Mouse (Mus musculus) hindbrain, embryonic 16.5 days (tissue): ENCODE measurements around the gene Tmem151a. TPM values are rescaled to one million over a fixed set of nuclear protein-coding genes. Genes with fewer than 3 reads are reported as not detected.

Experiments
- ATAC-seq: fragments of 200-750 bp; cut with Nextera tagmentation; 2 replicates; pipeline ENCODE4 v1.8.0; 2017; ENCODE audit warnings: moderate TSS enrichment, moderate library complexity
- H3K27ac ChIP-seq: fragments of 300-500 bp; sonication (generic); 2 replicates; pipeline ENCODE4 v1.5.1; 2014; ENCODE audit warnings: low read depth, mild to moderate bottlenecking, control low read depth, low read length, moderate library complexity
- H3K27me3 ChIP-seq: fragments of 300-500 bp; sonication (generic); replicated peaks from 2 replicates; pipeline ENCODE4 v1.6.1; 2014; ENCODE audit warnings: low read length; ENCODE audit not compliant: control insufficient read depth, insufficient read depth
- H3K36me3 ChIP-seq: fragments of 300-500 bp; sonication (generic); 2 replicates; pipeline ENCODE4 v1.6.1; 2014; ENCODE audit warnings: mild to moderate bottlenecking, low read length, moderate library complexity, mixed read lengths; ENCODE audit not compliant: control insufficient read depth, insufficient read depth
- H3K4me1 ChIP-seq: fragments of 300-500 bp; sonication (generic); 2 replicates; pipeline ENCODE4 v1.6.1; 2014; ENCODE audit warnings: low read depth, low read length; ENCODE audit not compliant: control insufficient read depth, insufficient read depth
- H3K4me2 ChIP-seq: fragments of 300-500 bp; sonication (generic); 2 replicates; pipeline ENCODE4 v1.6.1; 2014; ENCODE audit warnings: mild to moderate bottlenecking, low read length, control low read depth, moderate library complexity
- H3K4me3 ChIP-seq: fragments of 300-500 bp; sonication (generic); 2 replicates; pipeline ENCODE4 v1.5.1; 2014; ENCODE audit warnings: mild to moderate bottlenecking, low read length, control low read depth, moderate library complexity
- H3K9ac ChIP-seq: fragments of 300-500 bp; sonication (generic); 2 replicates; pipeline ENCODE4 v1.6.1; 2014; ENCODE audit warnings: low read depth, mild to moderate bottlenecking, control low read depth, low read length, moderate library complexity
- H3K9me3 ChIP-seq: fragments of 300-500 bp; sonication (generic); 2 replicates; pipeline ENCODE4 v1.6.1; 2014; ENCODE audit warnings: mild to moderate bottlenecking, low read length, moderate library complexity; ENCODE audit not compliant: control insufficient read depth
- WGBS: fragments of 180-500 bp; shearing (Covaris S2); extraction: QIAGEN DNeasy Blood & Tissue Kit; methylation state at CpG from one replicate; pipeline ENCODE4 v1.1.7; 2014; 5-methylcytosine and 5-hydroxymethylcytosine counted together
- polyA plus RNA-seq: library from polyadenylated mRNA; unstranded; fragments of >200 nt; fragmentation: Nextera tagmentation; extraction: Ambion mirVana; gene quantifications from 2 replicates; pipeline ENCODE4 v1.2.1, GENCODE M21; 2015

Gene Tmem151a
- polyA plus RNA-seq, 1 experiment from 2014 or later, result 49.0 TPM

- Histone ChIP-seq H3K4me3 (no peak overlapping the region), H3K27ac (no peak overlapping the region), H3K36me3 (peaks cover 50% of the 10 kb centered on the region), H3K4me2 (no peak overlapping the region), H3K9me3 (no peaks in the 10 kb centered on the region), H3K9ac (no peak overlapping the region), H3K4me1 (peaks cover 8% of the 10 kb centered on the region), H3K27me3 (no peaks in the 10 kb centered on the region)
- no peak for ATAC-seq
- whole genome bisulfite sequencing, result 70% methylated on average over 19 of the region's 19 CpGs
These were observed 24.5 kb upstream of the Tmem151a start for GRCm38 (mm10) chr19:5109659-5110453.

- WGBS, result 73% methylated on average over 4 of the region's 4 CpGs
These were observed 23.4 kb upstream of the Tmem151a start for GRCm38 (mm10) chr19:5108702-5109101.

GRCm38 (mm10) chr19:5108271-5108575 lies 22.9 kb upstream of the Tmem151a start:
- Histone ChIP-seq H3K4me2 (no peak overlapping the region), H3K27ac (no peak overlapping the region; the same call in 1 of the 2 replicates), H3K4me1 (peaks cover 8% of the 10 kb centered on the region), H3K4me3 (no peak overlapping the region), H3K36me3 (peaks cover 61% of the 10 kb centered on the region), H3K9me3 (no peaks in the 10 kb centered on the region), H3K9ac (no peak overlapping the region), H3K27me3 (no peaks in the 10 kb centered on the region)
- no peak for ATAC-seq
- WGBS, result 32% methylated on average over 5 of the region's 5 CpGs

More at GRCm38 (mm10) chr19:5108702-5109101, 23.4 kb upstream of the Tmem151a start:
- H3K27ac ChIP-seq, result no peak overlapping the region; the same call in 1 of the 2 replicates
- H3K4me3 ChIP-seq, result no peak overlapping the region
- peaks cover 57% of the 10 kb centered on the region for H3K36me3 ChIP-seq
- ATAC-seq, result no peak
- peaks cover 8% of the 10 kb centered on the region for H3K4me1 ChIP-seq
- no peaks in the 10 kb centered on the region for H3K9me3 ChIP-seq
- no peak overlapping the region for H3K9ac ChIP-seq
- H3K4me2 ChIP-seq, result no peak overlapping the region
- no peaks in the 10 kb centered on the region for H3K27me3 ChIP-seq

GRCm38 (mm10) chr19:5107556-5108270 lies 22.4 kb upstream of the Tmem151a start:
- Histone ChIP-seq H3K9ac (no peak overlapping the region), H3K4me1 (peaks cover 8% of the 10 kb centered on the region), H3K27me3 (no peaks in the 10 kb centered on the region), H3K9me3 (no peaks in the 10 kb centered on the region), H3K27ac (no peak overlapping the region), H3K4me3 (no peak overlapping the region), H3K4me2 (no peak overlapping the region), H3K36me3 (peaks cover 62% of the 10 kb centered on the region)
- ATAC-seq, result 0 out of 2 replicates have a peak, but pooled peaks have one; percentile 5
- WGBS, result 74% methylated on average over 18 of the region's 18 CpGs

- peak within 1 kb of the TSS; percentile 95 for H3K4me2 ChIP-seq
- H3K9ac ChIP-seq, result peak within 1 kb of the TSS; percentile 96
- H3K27me3 ChIP-seq, result no peaks in the 10 kb centered on the region
- peaks cover 57% of the 10 kb centered on the region for H3K36me3 ChIP-seq
- peak; percentile 94 for ATAC-seq
- peaks cover 8% of the 10 kb centered on the region for H3K4me1 ChIP-seq
- peak within 1 kb of the TSS; percentile 98 for H3K27ac ChIP-seq
- WGBS, result under 1% methylated on average over 42 of the region's 46 CpGs
- no peaks in the 10 kb centered on the region for H3K9me3 ChIP-seq
- peak within 1 kb of the TSS; percentile 74 for H3K4me3 ChIP-seq
These were observed 21.4 kb upstream of the Tmem151a start, which contains the start of gene Rab1b for GRCm38 (mm10) chr19:5106731-5107191. Gene Rab1b, minus strand, starts transcription at chr19:5107072.

GRCm38 (mm10) chr19:5106074-5106473 lies 20.7 kb upstream of the Tmem151a start:
- peaks cover 50% of the 10 kb centered on the region for H3K36me3 ChIP-seq
- 19% methylated on average over 9 of the region's 9 CpGs for WGBS
- peak overlapping the region; percentile 95 for H3K4me2 ChIP-seq
- peaks cover 8% of the 10 kb centered on the region for H3K4me1 ChIP-seq
- peak overlapping the region; percentile 98 for H3K27ac ChIP-seq
- H3K4me3 ChIP-seq, result peak overlapping the region; percentile 74
- no peaks in the 10 kb centered on the region for H3K27me3 ChIP-seq
- ATAC-seq, result no peak
- H3K9ac ChIP-seq, result peak overlapping the region; percentile 96
- no peaks in the 10 kb centered on the region for H3K9me3 ChIP-seq

GRCm38 (mm10) chr19:5098363-5099143 lies 13.2 kb upstream of the Tmem151a start, which contains the start of gene Cnih2:
Gene Cnih2, minus strand, starts transcription at chr19:5098521.
- ATAC-seq, result peak; percentile 70
- 2% methylated on average over 17 of the region's 48 CpGs for WGBS

GRCm38 (mm10) chr19:5097521-5098362 lies 12.4 kb upstream of the Tmem151a start:
- peak overlapping the region; percentile 78 for H3K4me2 ChIP-seq
- no peaks in the 10 kb centered on the region for H3K27me3 ChIP-seq
- peak overlapping the region; percentile 92 for H3K9ac ChIP-seq
- peak overlapping the region; percentile 73 for H3K4me3 ChIP-seq
- H3K9me3 ChIP-seq, result no peaks in the 10 kb centered on the region
- H3K27ac ChIP-seq, result peak overlapping the region; percentile 92
- H3K36me3 ChIP-seq, result peaks cover 17% of the 10 kb centered on the region
- peaks cover 49% of the 10 kb centered on the region for H3K4me1 ChIP-seq
- ATAC-seq, result peak; percentile 22
- WGBS, result 4% methylated on average over 30 of the region's 31 CpGs

More at GRCm38 (mm10) chr19:5098363-5099143, 13.2 kb upstream of the Tmem151a start, which contains the start of gene Cnih2:
- Histone ChIP-seq H3K27ac (peak within 1 kb of the TSS; percentile 92), H3K4me1 (peaks cover 47% of the 10 kb centered on the region), H3K4me3 (peak within 1 kb of the TSS; percentile 73), H3K36me3 (peaks cover 16% of the 10 kb centered on the region), H3K27me3 (no peaks in the 10 kb centered on the region), H3K9ac (peak within 1 kb of the TSS; percentile 92), H3K9me3 (no peaks in the 10 kb centered on the region), H3K4me2 (peak within 1 kb of the TSS; percentile 78)
